Mouse (Mus musculus) heart, embryonic 13.5 days (tissue): ENCODE data around the gene Srpk1. TPM values are rescaled to one million over a fixed set of nuclear protein-coding genes. Genes with fewer than 3 reads are reported as not detected.

ENCODE experiments used
- ATAC-seq: fragments of 200-750 bp; cut with Nextera tagmentation; 2 replicates; pipeline ENCODE4 v1.8.0; 2017; ENCODE audit warnings: moderate TSS enrichment; ENCODE audit not compliant: insufficient number of reproducible peaks, low FRiP score, low TSS enrichment; ENCODE audit errors: extremely low read depth
- H3K27ac ChIP-seq: fragments of 300-500 bp; sonication (generic); replicated peaks from 2 replicates; pipeline ENCODE4 v1.5.1; 2015; ENCODE audit warnings: moderate library complexity, mild to moderate bottlenecking, inconsistent platforms
- H3K27me3 ChIP-seq: fragments of 300-500 bp; sonication (generic); replicated peaks from 2 replicates; pipeline ENCODE4 v1.6.1; 2015; ENCODE audit warnings: mild to moderate bottlenecking, inconsistent platforms
- H3K36me3 ChIP-seq: fragments of 300-500 bp; sonication (generic); 2 replicates; pipeline ENCODE4 v1.6.1; 2015; ENCODE audit warnings: mild to moderate bottlenecking, inconsistent platforms
- H3K4me1 ChIP-seq: fragments of 300-500 bp; sonication (generic); 2 replicates; pipeline ENCODE4 v1.6.1; 2015; ENCODE audit warnings: inconsistent platforms
- H3K4me2 ChIP-seq: fragments of 300-500 bp; sonication (generic); 2 replicates; pipeline ENCODE4 v1.6.1; 2015; ENCODE audit warnings: inconsistent platforms, mild to moderate bottlenecking, moderate library complexity
- H3K4me3 ChIP-seq: fragments of 300-500 bp; sonication (generic); 2 replicates; pipeline ENCODE4 v1.5.1; 2015; ENCODE audit warnings: moderate library complexity, mild to moderate bottlenecking, inconsistent platforms
- H3K9ac ChIP-seq: fragments of 300-500 bp; sonication (generic); 2 replicates; pipeline ENCODE4 v1.6.1; 2015; ENCODE audit warnings: inconsistent platforms, mild to moderate bottlenecking, moderate library complexity
- H3K9me3 ChIP-seq: fragments of 300-500 bp; sonication (generic); 2 replicates; pipeline ENCODE4 v1.6.1; 2016; ENCODE audit warnings: inconsistent platforms
- WGBS: fragments of 180-500 bp; shearing (Covaris S2); methylation state at CpG from one replicate; pipeline ENCODE4 v1.1.7; 2015; ENCODE audit warnings: mixed read lengths; 5-methylcytosine and 5-hydroxymethylcytosine counted together
- polyA plus RNA-seq: library from polyadenylated mRNA; unstranded; fragments of >200 nt; fragmentation: Nextera tagmentation; extraction: Ambion mirVana; gene quantifications from 2 replicates; pipeline ENCODE4 v1.2.1, GENCODE M21; 2015

Gene Srpk1
- polyA plus RNA-seq, 1 experiment from 2014 or later, result 43.5 TPM

GRCm38 (mm10) chr17:28612603-28613002 lies 9.9 kb downstream of the Srpk1 start:
- Histone ChIP-seq H3K27ac (no peak overlapping the region), H3K4me2 (no peak overlapping the region), H3K9me3 (no peaks in the 10 kb centered on the region), H3K36me3 (peaks cover 29% of the 10 kb centered on the region), H3K9ac (no peak overlapping the region), H3K4me1 (0 out of 2 replicates have a peak, but pooled peaks cover 5% of the 10 kb centered on the region), H3K27me3 (no peaks in the 10 kb centered on the region), H3K4me3 (no peak overlapping the region)
- 60% methylated on average over 2 of the region's 2 CpGs for WGBS
- ATAC-seq, result no peak

GRCm38 (mm10) chr17:28609543-28609942 lies 13.0 kb downstream of the Srpk1 start:
- no peaks in the 10 kb centered on the region for H3K9me3 ChIP-seq
- no peak for ATAC-seq
- no peaks in the 10 kb centered on the region for H3K27me3 ChIP-seq
- H3K4me3 ChIP-seq, result no peak overlapping the region
- H3K27ac ChIP-seq, result no peak overlapping the region
- H3K36me3 ChIP-seq, result peaks cover 44% of the 10 kb centered on the region
- H3K4me1 ChIP-seq, result 0 out of 2 replicates have a peak, but pooled peaks cover 3% of the 10 kb centered on the region
- WGBS, result 65% methylated on average over 3 of the region's 3 CpGs
- H3K4me2 ChIP-seq, result no peak overlapping the region
- H3K9ac ChIP-seq, result no peak overlapping the region

GRCm38 (mm10) chr17:28601557-28602250 lies 20.8 kb downstream of the Srpk1 start:
- Histone ChIP-seq H3K27ac (no peak overlapping the region), H3K9ac (no peak overlapping the region), H3K27me3 (no peaks in the 10 kb centered on the region), H3K9me3 (no peaks in the 10 kb centered on the region), H3K4me1 (no peaks in the 10 kb centered on the region), H3K4me3 (no peak overlapping the region), H3K4me2 (no peak overlapping the region), H3K36me3 (peaks cover 97% of the 10 kb centered on the region)
- ATAC-seq, result no peak
- WGBS, result 87% methylated on average over 9 of the region's 9 CpGs

- Histone ChIP-seq H3K9me3 (no peaks in the 10 kb centered on the region), H3K27ac (no peak overlapping the region), H3K9ac (no peak overlapping the region), H3K4me2 (no peak overlapping the region), H3K36me3 (peaks cover 97% of the 10 kb centered on the region), H3K4me3 (no peak overlapping the region), H3K4me1 (no peaks in the 10 kb centered on the region), H3K27me3 (no peaks in the 10 kb centered on the region)
- no peak for ATAC-seq
- WGBS, result 82% methylated on average over 5 of the region's 5 CpGs
Measured at GRCm38 (mm10) chr17:28600780-28601179, 21.7 kb downstream of the Srpk1 start.

- peaks cover 91% of the 10 kb centered on the region for H3K36me3 ChIP-seq
- no peaks in the 10 kb centered on the region for H3K9me3 ChIP-seq
- no peak overlapping the region for H3K4me2 ChIP-seq
- no peaks in the 10 kb centered on the region for H3K27me3 ChIP-seq
- H3K9ac ChIP-seq, result no peak overlapping the region
- H3K4me1 ChIP-seq, result peaks cover 19% of the 10 kb centered on the region
- H3K27ac ChIP-seq, result no peak overlapping the region; the same call in 1 of the 2 replicates
- whole genome bisulfite sequencing, result 58% methylated on average over 4 of the region's 4 CpGs
- no peak for ATAC-seq
- H3K4me3 ChIP-seq, result no peak overlapping the region
Measured at GRCm38 (mm10) chr17:28593965-28594364, 28.5 kb downstream of the Srpk1 start.

GRCm38 (mm10) chr17:28592998-28593397 lies 29.5 kb downstream of the Srpk1 start:
- Histone ChIP-seq H3K27ac (no peak overlapping the region), H3K4me3 (no peak overlapping the region), H3K9ac (no peak overlapping the region), H3K9me3 (no peaks in the 10 kb centered on the region), H3K36me3 (peaks cover 92% of the 10 kb centered on the region), H3K4me2 (no peak overlapping the region), H3K27me3 (no peaks in the 10 kb centered on the region), H3K4me1 (peaks cover 19% of the 10 kb centered on the region)
- WGBS, result 17% methylated on average over 4 of the region's 4 CpGs
- no peak for ATAC-seq

- Histone ChIP-seq H3K27me3 (no peaks in the 10 kb centered on the region), H3K4me2 (no peak overlapping the region), H3K9me3 (no peaks in the 10 kb centered on the region), H3K9ac (0 out of 2 replicates have a peak overlapping the region, but pooled peaks have one; percentile 14), H3K27ac (peak overlapping the region; percentile 59), H3K4me3 (no peak overlapping the region), H3K4me1 (peaks cover 19% of the 10 kb centered on the region), H3K36me3 (peaks cover 92% of the 10 kb centered on the region)
- WGBS, result 54% methylated on average over 5 of the region's 5 CpGs
- peak; percentile 51; the same call in 1 of the 2 replicates for ATAC-seq
Measured at GRCm38 (mm10) chr17:28591476-28591875, 31.0 kb downstream of the Srpk1 start.

- WGBS, result 76% methylated on average over 3 of the region's 3 CpGs
- H3K4me2 ChIP-seq, result no peak overlapping the region
- peaks cover 84% of the 10 kb centered on the region for H3K36me3 ChIP-seq
- no peaks in the 10 kb centered on the region for H3K9me3 ChIP-seq
- H3K27ac ChIP-seq, result no peak overlapping the region
- H3K4me3 ChIP-seq, result no peak overlapping the region
- H3K27me3 ChIP-seq, result no peaks in the 10 kb centered on the region
- no peak for ATAC-seq
- peaks cover 19% of the 10 kb centered on the region for H3K4me1 ChIP-seq
- no peak overlapping the region for H3K9ac ChIP-seq
Measured at GRCm38 (mm10) chr17:28590596-28590995, 31.9 kb downstream of the Srpk1 start.

GRCm38 (mm10) chr17:28588591-28588990 lies 33.9 kb downstream of the Srpk1 start:
- H3K4me1 ChIP-seq, result peaks cover 16% of the 10 kb centered on the region
- H3K27ac ChIP-seq, result no peak overlapping the region
- no peak overlapping the region for H3K4me3 ChIP-seq
- H3K4me2 ChIP-seq, result no peak overlapping the region
- no peaks in the 10 kb centered on the region for H3K9me3 ChIP-seq
- 79% methylated on average over 2 of the region's 2 CpGs for WGBS
- H3K36me3 ChIP-seq, result peaks cover 69% of the 10 kb centered on the region
- ATAC-seq, result no peak
- H3K9ac ChIP-seq, result no peak overlapping the region
- H3K27me3 ChIP-seq, result no peaks in the 10 kb centered on the region

GRCm38 (mm10) chr17:28586509-28586908 lies 36.0 kb downstream of the Srpk1 start:
- no peak overlapping the region for H3K4me3 ChIP-seq

GRCm38 (mm10) chr17:28581056-28581455 lies 41.5 kb downstream of the Srpk1 start:
- no peak overlapping the region for H3K9ac ChIP-seq
- H3K27me3 ChIP-seq, result peaks cover 8% of the 10 kb centered on the region
- H3K27ac ChIP-seq, result no peak overlapping the region
- H3K36me3 ChIP-seq, result no peaks in the 10 kb centered on the region
- H3K4me3 ChIP-seq, result no peak overlapping the region
- no peak overlapping the region for H3K4me2 ChIP-seq
- no peaks in the 10 kb centered on the region for H3K4me1 ChIP-seq
- H3K9me3 ChIP-seq, result no peaks in the 10 kb centered on the region
- WGBS, result 55% methylated on average over 2 of the region's 2 CpGs
- no peak for ATAC-seq

More at GRCm38 (mm10) chr17:28586509-28586908, 36.0 kb downstream of the Srpk1 start:
- no peak overlapping the region for H3K27ac ChIP-seq
- no peaks in the 10 kb centered on the region for H3K9me3 ChIP-seq
- H3K4me2 ChIP-seq, result no peak overlapping the region
- peaks cover 49% of the 10 kb centered on the region for H3K36me3 ChIP-seq
- no peak for ATAC-seq
- H3K9ac ChIP-seq, result no peak overlapping the region
- H3K27me3 ChIP-seq, result no peaks in the 10 kb centered on the region
- peaks cover 7% of the 10 kb centered on the region for H3K4me1 ChIP-seq
- WGBS, result 83% methylated on average over 3 of the region's 3 CpGs

GRCm38 (mm10) chr17:28580396-28580795 lies 42.1 kb downstream of the Srpk1 start:
- no peaks in the 10 kb centered on the region for H3K9me3 ChIP-seq
- H3K4me2 ChIP-seq, result no peak overlapping the region
- no peak overlapping the region for H3K27ac ChIP-seq
- no peak for ATAC-seq
- H3K4me3 ChIP-seq, result no peak overlapping the region
- 6% methylated on average over 9 of the region's 9 CpGs for WGBS
- no peak overlapping the region for H3K9ac ChIP-seq
- peaks cover 14% of the 10 kb centered on the region for H3K27me3 ChIP-seq
- H3K36me3 ChIP-seq, result no peaks in the 10 kb centered on the region
- H3K4me1 ChIP-seq, result peaks cover 5% of the 10 kb centered on the region
